Mouse (Mus musculus) urinary bladder, postnatal 14 days (tissue): ENCODE data around the gene Arsj.

Experiments
- DNase-seq: peaks from one replicate; pipeline ENCODE4 v3.0.0; 2021; ENCODE audit warnings: low spot score

Arsj gene

GRCm38 (mm10) chr3:126402836-126403235, 39.4 kb downstream of the Arsj start:
- peak; percentile 78 for DNase-seq

GRCm38 (mm10) chr3:126404199-126404598, 40.7 kb downstream of the Arsj start:
- no peak for DNase-seq

- no peak for DNase-seq
These were observed 67.1 kb downstream of the Arsj start for GRCm38 (mm10) chr3:126430524-126431064.

GRCm38 (mm10) chr3:126439331-126439730, 75.8 kb downstream of the Arsj start:
- DNase-seq, result no peak

GRCm38 (mm10) chr3:126449058-126449457, 85.6 kb downstream of the Arsj start:
- no peak for DNase-seq

DNA sequence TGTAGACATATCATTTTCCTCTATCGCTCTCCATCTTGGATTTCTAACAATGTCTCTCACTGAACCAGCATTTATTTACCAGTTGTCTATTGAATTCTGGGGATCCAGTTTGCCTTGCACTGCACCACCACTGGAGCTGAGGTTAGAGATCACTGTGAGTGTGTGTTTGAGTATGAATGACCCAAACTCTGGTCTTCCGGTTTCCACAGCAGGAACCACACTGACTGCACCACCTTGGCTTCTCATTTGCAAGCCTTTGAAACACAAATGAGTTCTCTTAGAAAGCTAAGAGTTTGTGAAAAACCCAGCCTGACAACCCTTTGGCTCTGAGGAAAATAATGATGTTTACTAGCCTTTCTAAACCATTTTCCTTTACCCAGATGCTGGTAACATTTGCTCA, 86.0 kb downstream of the Arsj start:
- no peak for DNase-seq

DNA sequence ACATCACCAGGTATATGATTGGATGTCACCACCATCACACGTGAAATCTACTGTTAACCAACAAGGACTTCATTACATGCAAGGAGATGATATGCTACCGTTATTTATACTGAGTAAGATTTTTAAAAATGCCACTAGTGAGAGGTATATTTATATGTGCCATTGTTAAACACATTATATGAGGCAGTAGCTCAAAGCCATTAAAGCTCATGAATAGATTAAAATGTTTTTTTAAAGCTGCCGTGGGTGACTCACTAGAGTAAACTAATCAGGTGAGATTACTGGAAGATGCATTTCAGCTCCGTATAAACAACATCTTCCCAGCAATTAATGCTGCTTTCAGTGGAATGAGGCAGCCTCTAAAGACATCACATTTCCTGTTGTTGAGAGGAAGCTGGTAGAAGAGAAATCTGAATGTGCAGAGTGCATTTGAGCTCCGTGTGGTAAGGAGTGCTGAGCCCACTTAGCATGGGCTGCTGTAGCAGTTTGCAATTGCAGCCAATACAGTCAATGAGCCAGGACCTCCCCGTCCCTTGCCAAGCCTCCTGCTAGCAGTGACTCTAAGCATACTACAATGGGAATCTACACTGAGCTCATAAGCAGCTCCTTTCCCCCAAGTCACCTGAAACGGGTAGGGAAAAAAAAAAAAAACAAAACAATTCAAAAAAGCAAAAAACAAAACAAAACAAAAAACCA, 92.5 kb downstream of the Arsj start:
- no peak for DNase-seq

DNA sequence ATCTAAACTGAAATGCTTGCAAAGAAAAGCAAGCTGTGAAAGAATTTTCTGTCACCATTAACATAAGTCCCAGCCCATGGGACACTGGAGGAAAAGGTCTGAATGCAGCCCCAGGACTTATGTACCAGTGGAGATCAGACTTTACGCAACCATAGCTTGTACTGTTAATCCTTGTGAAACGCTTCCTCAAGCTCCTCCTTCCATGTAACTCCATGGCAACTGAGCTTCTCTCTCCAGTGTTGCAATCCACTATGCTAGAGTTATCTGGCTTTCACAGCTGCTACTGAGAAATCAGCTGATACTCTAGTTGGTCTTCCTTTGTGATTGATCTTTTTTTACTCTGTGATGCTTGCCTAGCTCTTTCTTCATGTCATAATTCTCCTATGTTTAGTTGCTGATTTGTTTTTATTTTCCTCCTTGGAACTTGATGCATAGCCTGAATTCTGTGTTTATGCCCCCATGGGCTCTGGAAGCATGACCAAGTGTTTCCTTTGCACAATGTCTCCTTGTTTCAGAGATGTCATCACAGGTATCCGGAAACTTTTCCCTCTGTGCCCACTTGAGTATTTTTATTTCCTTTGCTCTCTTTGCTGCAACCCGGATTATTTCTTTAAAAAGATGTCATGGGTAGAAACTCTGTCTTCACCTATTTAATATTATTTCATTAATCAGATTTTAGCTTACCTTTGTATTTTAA, 99.8 kb downstream of the Arsj start:
- DNase-seq, result no peak

DNA sequence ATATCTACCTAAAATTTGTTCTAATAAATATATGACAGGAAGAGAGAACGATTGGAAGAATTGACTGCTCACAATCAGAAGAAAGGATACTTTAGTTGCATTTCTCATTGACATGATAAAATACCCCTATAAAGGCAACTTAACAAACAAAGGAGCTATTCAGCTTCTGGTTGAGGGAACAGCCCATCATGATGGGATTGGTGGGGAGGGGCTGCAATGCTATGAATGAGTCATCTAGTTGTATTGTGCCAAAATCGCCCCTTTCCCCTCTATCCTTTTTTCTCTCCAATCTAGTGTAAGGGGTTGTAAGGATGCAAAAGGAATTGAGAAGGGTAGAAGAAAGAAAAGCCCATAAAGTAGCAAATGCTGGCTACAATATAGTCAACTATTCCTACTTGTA, 100.8 kb downstream of the Arsj start:
- DNase-seq, result no peak
